Mouse (Mus musculus) spleen, adult 18-20 months (tissue): ENCODE data around the gene Neil3.
"Not testable (repeated sequence)": the region's sequence is repeated elsewhere in the genome, so short reads cannot be mapped to it uniquely, and the experiment has no call there.

Experiments used
- DNase-seq, 2 experiments: peaks; one replicate each; pipeline ENCODE4 v3.0.0; 2022; ENCODE audit warnings: mixed read lengths in 2 of 2

Neil3 gene

DNA sequence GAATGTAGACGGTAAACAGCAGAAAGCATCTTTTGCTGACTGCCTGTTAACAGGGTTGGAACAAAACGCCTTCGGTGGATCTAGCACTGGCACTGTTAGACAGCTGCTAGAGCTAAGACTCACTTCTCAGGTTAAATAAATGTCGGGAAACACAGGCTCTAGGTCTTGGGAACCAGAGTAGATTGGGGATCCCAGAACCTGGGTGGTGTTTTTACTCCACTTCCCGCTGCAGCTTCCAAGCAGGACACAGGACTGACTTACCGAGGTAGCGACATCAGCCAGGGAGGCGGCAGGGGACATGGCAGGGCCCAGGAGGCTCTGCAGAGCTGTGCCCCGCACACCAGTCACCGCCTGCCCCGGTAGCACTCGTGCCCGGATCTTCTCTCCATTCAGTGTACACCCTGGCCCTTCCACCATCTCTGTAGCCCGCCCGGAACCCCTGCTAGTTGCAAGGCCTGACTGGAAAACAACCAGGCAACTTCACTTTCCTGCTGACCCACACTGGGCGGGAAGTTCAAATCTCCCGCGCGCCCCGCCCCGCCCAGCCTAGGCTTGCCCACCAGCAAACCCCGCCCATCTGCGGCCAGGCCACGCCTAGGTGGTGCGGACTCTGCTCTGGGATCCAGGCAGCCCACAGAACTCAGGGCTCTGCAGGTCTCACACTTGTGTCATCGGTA lies at the start of gene Neil3:
Gene Neil3, minus strand, starts transcription at position 571 of the 677 bp plus-strand sequence.
- DNase-seq = peak; percentile 53 to 72

DNA sequence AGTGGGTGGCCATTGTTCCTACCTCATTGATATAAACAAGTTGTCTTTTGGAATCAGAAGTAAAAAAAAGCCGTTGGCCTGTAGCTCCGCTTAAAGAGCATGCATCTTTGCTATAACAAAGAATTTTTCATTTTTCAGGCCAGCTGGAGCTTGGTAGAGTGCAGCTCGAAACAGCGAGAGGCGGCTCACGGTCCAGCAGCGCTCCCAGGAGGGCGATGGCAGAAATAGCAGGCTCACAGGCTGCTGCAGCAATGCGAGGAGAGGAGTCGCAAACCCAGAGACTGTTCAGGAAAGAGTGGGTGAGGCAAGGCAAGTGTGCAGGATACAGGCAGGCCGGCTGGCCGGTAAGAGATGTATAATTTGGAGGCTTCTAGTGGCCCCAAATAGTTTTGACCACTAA lies 42.0 kb upstream of the Neil3 start:
- no peak for DNase-seq

DNA sequence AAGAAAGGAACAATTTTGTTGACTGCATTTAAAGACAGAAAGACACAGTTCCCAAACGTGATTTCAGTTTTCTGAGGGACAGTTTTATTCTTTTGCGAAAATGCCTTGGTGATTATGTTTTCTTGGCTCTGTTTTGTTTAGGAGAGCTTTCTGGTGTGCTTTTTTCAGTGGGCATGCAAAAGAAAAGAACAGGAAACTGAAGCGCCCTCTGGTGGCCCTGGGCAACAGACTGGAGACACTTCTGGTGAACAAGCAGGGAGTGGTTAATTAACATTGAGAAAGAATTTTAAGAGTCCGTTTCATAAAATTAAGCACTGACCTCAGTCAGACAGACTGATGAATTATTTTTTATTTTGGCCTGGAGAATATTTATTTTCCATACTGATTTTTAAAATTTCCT lies 25.1 kb upstream of the Neil3 start:
- peak in 1 of 2 experiments; percentile 48 for DNase-seq

DNA sequence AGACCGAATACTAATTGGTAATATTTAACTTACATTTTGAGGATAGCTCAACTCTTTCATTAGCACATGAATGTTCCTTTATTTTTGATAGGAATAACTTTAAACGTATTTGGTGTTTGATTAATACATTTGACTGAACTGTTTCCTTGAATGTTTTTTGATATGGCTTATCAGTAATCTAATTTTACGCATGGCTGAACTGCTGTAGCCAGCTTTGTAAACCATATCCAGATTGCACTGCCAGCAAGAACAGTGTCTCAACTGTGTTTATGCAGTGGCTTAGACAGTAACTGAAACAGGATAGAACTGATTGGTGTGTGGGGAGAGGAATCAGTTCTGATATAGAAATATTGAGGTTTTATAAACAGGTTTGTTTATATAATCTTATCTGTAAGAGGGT lies 22.6 kb upstream of the Neil3 start:
- DNase-seq = no peak

GRCm38 (mm10) chr8:53630618-53631017 lies 8.2 kb downstream of the Neil3 start:
- DNase-seq = no peak

DNA sequence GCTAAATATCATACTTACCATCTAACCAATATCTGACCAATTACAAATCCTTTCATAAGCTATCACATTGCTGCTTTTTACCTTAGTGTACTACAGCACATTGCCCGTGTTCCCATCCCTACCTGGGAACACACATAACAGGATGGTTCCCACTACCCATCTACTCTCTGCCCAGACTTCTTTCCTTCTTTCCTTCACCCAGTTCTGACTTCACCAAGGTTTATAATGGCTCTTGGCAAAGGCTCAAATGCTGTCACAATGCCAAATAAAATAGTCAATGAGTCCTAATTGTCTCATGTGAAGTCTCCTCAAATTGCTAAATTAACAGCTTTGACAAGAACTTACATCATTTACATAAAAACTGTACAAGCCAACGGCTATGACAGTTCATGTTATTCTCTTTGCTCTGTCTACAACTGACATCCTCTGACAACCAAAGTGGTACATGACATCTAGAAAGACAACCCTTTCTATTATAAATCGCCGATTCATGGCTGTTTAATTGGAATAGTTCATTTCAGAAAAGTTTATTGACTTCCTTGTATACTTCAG lies 9.9 kb downstream of the Neil3 start:
- DNase-seq = no peak

- no peak for DNase-seq
Observed at GRCm38 (mm10) chr8:53623425-53623824, 15.4 kb downstream of the Neil3 start.

GRCm38 (mm10) chr8:53619196-53619595 lies 19.7 kb downstream of the Neil3 start:
- no peak for DNase-seq

GRCm38 (mm10) chr8:53614288-53614646 lies 24.6 kb downstream of the Neil3 start:
- DNase-seq = no peak

GRCm38 (mm10) chr8:53613577-53614287 lies 25.1 kb downstream of the Neil3 start:
- no peak for DNase-seq

- DNase-seq = no peak
Observed at GRCm38 (mm10) chr8:53612297-53612696, 26.6 kb downstream of the Neil3 start.

DNA sequence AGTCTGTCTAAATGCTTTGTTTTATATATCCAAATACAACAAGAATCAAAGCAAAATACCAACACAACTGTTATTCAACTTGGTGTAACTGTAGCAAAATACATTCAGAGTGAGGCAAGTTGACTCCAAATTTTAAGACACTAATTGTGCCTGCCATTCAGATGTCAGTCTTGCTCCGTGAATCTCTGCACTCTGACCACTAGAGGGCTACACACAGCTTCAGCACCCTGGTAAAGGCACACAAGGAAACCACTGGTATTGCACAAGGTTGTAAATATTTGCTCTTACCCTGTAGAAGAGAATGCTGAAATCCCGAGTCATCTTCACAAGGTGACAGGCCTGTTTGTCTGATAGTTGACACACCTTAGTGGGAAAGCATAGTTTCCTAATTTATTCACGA lies 31.8 kb downstream of the Neil3 start:
- DNase-seq = no peak

DNA sequence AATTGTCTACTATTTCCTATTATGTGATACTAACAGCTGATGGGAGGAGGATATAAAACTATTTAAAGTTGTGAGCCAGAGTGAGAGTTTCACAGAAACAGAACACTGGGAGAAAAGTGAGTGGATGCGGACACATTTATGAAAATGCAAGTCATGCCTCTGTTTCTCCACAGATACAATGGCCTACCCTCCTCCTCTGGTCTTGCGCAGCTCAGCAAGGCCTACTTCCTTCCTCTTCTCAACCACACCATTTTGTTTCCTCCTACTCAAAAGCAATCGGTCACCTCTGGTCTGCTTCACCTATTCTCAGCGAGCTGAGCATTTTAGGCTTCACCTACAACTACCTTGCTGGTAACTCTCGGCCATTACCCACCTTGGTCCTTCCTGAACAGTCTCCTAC lies 34.0 kb downstream of the Neil3 start:
- no peak for DNase-seq

- DNase-seq = no peak
Observed at GRCm38 (mm10) chr8:53603672-53604071, 35.2 kb downstream of the Neil3 start.

DNA sequence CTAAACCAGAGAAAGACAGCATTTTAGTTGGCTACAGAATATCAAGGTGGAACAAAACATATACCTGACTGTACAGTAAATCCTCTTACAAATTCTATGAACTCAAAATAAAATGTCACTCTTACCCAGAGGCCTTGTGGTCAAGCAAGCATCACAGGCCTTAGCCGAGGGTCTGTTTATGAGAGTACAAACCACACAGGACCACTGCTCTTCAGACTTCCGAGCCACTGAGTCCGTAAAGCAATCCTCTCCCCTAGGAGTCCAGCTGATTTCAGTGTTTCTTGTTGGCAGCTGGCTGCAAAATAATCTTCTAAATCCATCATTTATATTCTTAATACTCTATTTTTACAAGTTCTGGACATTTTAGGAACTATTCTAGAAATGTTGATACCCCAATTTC lies 38.0 kb downstream of the Neil3 start:
- no peak for DNase-seq

- DNase-seq = no peak
Observed at GRCm38 (mm10) chr8:53600025-53600811, 38.6 kb downstream of the Neil3 start.

GRCm38 (mm10) chr8:53598101-53598500 lies 40.8 kb downstream of the Neil3 start:
- no peak for DNase-seq

- no peak for DNase-seq
Observed at GRCm38 (mm10) chr8:53591777-53592176, 47.1 kb downstream of the Neil3 start.

DNA sequence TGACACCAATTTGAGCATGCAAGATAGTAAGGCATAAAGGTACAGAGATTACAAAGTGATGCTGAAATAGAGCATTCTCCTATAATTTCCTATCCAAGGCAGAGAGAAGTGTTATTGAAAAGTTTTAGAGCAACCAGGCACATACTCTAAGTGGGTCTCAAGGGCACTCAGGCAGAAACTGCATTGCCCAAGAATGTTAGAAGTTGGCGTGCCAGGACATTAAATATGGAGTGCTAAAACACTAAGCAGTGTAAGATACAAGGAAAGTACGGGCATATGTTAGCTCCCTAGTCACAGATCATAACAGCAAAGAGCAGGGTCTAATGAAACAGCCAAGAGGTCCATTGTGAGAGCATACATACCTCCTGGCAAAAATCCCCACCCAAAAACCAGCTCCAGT lies 65.3 kb downstream of the Neil3 start:
- no peak for DNase-seq

DNA sequence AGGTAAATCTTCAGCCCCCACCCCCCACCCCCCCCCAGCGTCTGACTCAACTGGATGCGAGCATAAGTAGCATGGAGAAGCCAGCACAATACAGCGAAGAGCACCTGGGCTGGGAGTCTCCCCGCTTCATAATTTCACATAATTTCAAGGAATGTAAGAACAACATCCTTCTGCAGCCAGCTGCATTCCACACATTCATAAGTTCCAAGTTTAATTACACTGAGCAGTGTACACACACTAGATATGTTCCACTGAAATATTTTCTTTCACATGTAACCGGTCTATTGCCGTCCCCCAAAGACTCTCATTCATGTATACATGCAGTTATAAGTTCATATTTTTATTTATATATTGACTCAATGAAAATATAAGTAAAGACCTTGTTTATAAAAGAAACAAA lies 72.6 kb downstream of the Neil3 start:
- no peak for DNase-seq

- DNase-seq = no peak
Observed at GRCm38 (mm10) chr8:53562441-53563040, 76.3 kb downstream of the Neil3 start.

- DNase-seq = no peak
Observed at GRCm38 (mm10) chr8:53539585-53539984, 99.3 kb downstream of the Neil3 start.

GRCm38 (mm10) chr8:53538049-53538448 lies 100.8 kb downstream of the Neil3 start:
- not testable (repeated sequence) for DNase-seq
